Mouse (Mus musculus): ENCODE results near the gene Ash1l. TPM values are rescaled to one million over a fixed set of nuclear protein-coding genes. Genes with fewer than 3 reads are reported as not detected.

The Ash1l gene
- polyA plus RNA-seq, 1 experiment from 2014 or later: 13.6 TPM

- no peaks in the 10 kb centered on the region for H3K4me1 ChIP-seq (ENCODE audit: control insufficient read depth, insufficient read depth, low read length)
- peaks cover 61% of the 10 kb centered on the region for H3K36me3 ChIP-seq (ENCODE audit: control insufficient read depth, insufficient read depth, low read length)
- H3K4me3 ChIP-seq (ENCODE audit: low read depth, low read length): no peak overlapping the region
- WGBS: 78% methylated on average over 2 of the region's 2 CpGs
- H3K9ac ChIP-seq (ENCODE audit: low read length): no peak overlapping the region
- no peaks in the 10 kb centered on the region for H3K9me3 ChIP-seq (replicated peaks; ENCODE audit: control insufficient read depth, low read length)
- H3K27ac ChIP-seq (ENCODE audit: low read depth, low read length): no peak overlapping the region
- 0 out of 2 replicates have a peak, but pooled peaks cover 9% of the 10 kb centered on the region for H3K27me3 ChIP-seq (replicated peaks; ENCODE audit: control insufficient read depth, insufficient read depth, low read length)
- ATAC-seq (no peak), DNase-seq (ENCODE audit: low spot score) (no peak)
- no peak overlapping the region for H3K4me2 ChIP-seq (ENCODE audit: low read length)
Observed at GRCm38 (mm10) chr3:89084133-89084532, 133.7 kb downstream of the Ash1l start.

GRCm38 (mm10) chr3:89084654-89085190, 134.3 kb downstream of the Ash1l start:
- H3K27ac ChIP-seq (ENCODE audit: low read depth, low read length): no peak overlapping the region
- 0 out of 2 replicates have a peak, but pooled peaks cover 6% of the 10 kb centered on the region for H3K4me1 ChIP-seq (ENCODE audit: control insufficient read depth, insufficient read depth, low read length)
- H3K4me2 ChIP-seq (ENCODE audit: low read length): no peak overlapping the region
- 82% methylated on average over 12 of the region's 12 CpGs for WGBS
- DNase-seq (ENCODE audit: low spot score): no peak
- no peak overlapping the region for H3K4me3 ChIP-seq (ENCODE audit: low read depth, low read length)
- H3K36me3 ChIP-seq (ENCODE audit: control insufficient read depth, insufficient read depth, low read length): peaks cover 60% of the 10 kb centered on the region
- H3K27me3 ChIP-seq (replicated peaks; ENCODE audit: control insufficient read depth, insufficient read depth, low read length): 0 out of 2 replicates have a peak, but pooled peaks cover 9% of the 10 kb centered on the region
- no peak overlapping the region for H3K9ac ChIP-seq (ENCODE audit: low read length)
- ATAC-seq: no peak
- H3K9me3 ChIP-seq (replicated peaks; ENCODE audit: control insufficient read depth, low read length): no peaks in the 10 kb centered on the region

- Histone ChIP-seq H3K4me2 (ENCODE audit: low read length) (no peak overlapping the region), H3K4me1 (ENCODE audit: control insufficient read depth, insufficient read depth, low read length) (peaks cover 13% of the 10 kb centered on the region; the same call in 1 of the 2 replicates), H3K4me3 (ENCODE audit: low read depth, low read length) (no peak overlapping the region), H3K36me3 (ENCODE audit: control insufficient read depth, insufficient read depth, low read length) (peaks cover 52% of the 10 kb centered on the region), H3K9me3 (replicated peaks; ENCODE audit: control insufficient read depth, low read length) (no peaks in the 10 kb centered on the region), H3K27ac (ENCODE audit: low read depth, low read length) (no peak overlapping the region), H3K27me3 (replicated peaks; ENCODE audit: control insufficient read depth, insufficient read depth, low read length) (0 out of 2 replicates have a peak, but pooled peaks cover 9% of the 10 kb centered on the region), H3K9ac (ENCODE audit: low read length) (no peak overlapping the region)
- 35% methylated on average over 21 of the region's 21 CpGs for WGBS
- ATAC-seq (no peak), DNase-seq (ENCODE audit: low spot score) (peak; percentile 76)
Observed at GRCm38 (mm10) chr3:89087338-89088110, 137.1 kb downstream of the Ash1l start.

DNA sequence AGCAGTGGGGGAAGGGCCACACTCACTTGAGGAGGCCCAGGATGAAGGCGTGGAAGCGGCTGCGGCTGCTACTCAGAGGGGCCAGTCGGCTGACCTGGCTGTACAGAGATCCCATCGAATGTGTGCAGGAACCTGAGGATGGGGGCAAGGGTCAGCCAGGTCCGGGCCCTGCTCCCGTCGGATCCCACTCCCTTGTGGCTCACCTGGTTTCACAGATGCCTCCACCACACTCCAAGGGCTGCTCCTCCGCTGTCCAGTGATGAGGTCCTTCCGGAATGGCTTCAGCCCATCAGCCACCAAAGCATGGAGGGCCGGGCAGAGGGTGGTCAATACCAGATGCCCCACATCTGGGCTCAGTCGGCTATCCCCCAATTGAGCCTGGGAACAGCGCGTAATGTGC, 138.6 kb downstream of the Ash1l start:
- WGBS: 68% methylated on average over 14 of the region's 14 CpGs

GRCm38 (mm10) chr3:89089882-89090591, 139.6 kb downstream of the Ash1l start:
- H3K4me1 ChIP-seq (ENCODE audit: control insufficient read depth, insufficient read depth, low read length): peaks cover 16% of the 10 kb centered on the region; the same call in 1 of the 2 replicates
- ATAC-seq: peak; percentile 70

More for the DNA sequence above, 138.6 kb downstream of the Ash1l start:
- H3K36me3 ChIP-seq (ENCODE audit: control insufficient read depth, insufficient read depth, low read length): peaks cover 52% of the 10 kb centered on the region
- no peaks in the 10 kb centered on the region for H3K9me3 ChIP-seq (replicated peaks; ENCODE audit: control insufficient read depth, low read length)
- peak overlapping the region; percentile 98 for H3K4me2 ChIP-seq (ENCODE audit: low read length)
- no peak for ATAC-seq
- no peak overlapping the region for H3K4me3 ChIP-seq (ENCODE audit: low read depth, low read length)
- no peak overlapping the region for H3K9ac ChIP-seq (ENCODE audit: low read length)
- 0 out of 2 replicates have a peak, but pooled peaks cover 9% of the 10 kb centered on the region for H3K27me3 ChIP-seq (replicated peaks; ENCODE audit: control insufficient read depth, insufficient read depth, low read length)
- H3K27ac ChIP-seq (ENCODE audit: low read depth, low read length): no peak overlapping the region
- DNase-seq (ENCODE audit: low spot score): no peak
- H3K4me1 ChIP-seq (ENCODE audit: control insufficient read depth, insufficient read depth, low read length): peaks cover 16% of the 10 kb centered on the region; the same call in 1 of the 2 replicates

GRCm38 (mm10) chr3:89090694-89091655, 140.6 kb downstream of the Ash1l start:
- Histone ChIP-seq H3K27ac (ENCODE audit: low read depth, low read length) (peak overlapping the region; percentile 60; the same call in 1 of the 2 replicates), H3K4me1 (ENCODE audit: control insufficient read depth, insufficient read depth, low read length) (peaks cover 16% of the 10 kb centered on the region; the same call in 1 of the 2 replicates), H3K4me3 (ENCODE audit: low read depth, low read length) (peak overlapping the region; percentile 69), H3K36me3 (ENCODE audit: control insufficient read depth, insufficient read depth, low read length) (peaks cover 53% of the 10 kb centered on the region), H3K4me2 (ENCODE audit: low read length) (peak overlapping the region; percentile 98), H3K9ac (ENCODE audit: low read length) (peak overlapping the region; percentile 80), H3K9me3 (replicated peaks; ENCODE audit: control insufficient read depth, low read length) (no peaks in the 10 kb centered on the region), H3K27me3 (replicated peaks; ENCODE audit: control insufficient read depth, insufficient read depth, low read length) (0 out of 2 replicates have a peak, but pooled peaks cover 9% of the 10 kb centered on the region)
- WGBS: under 1% methylated on average over 69 of the region's 74 CpGs
- DNase-seq (ENCODE audit: low spot score): peak; percentile 77
- peak; percentile 54 for ATAC-seq

More at GRCm38 (mm10) chr3:89089882-89090591, 139.6 kb downstream of the Ash1l start:
- DNase-seq (ENCODE audit: low spot score): peak; percentile 87
- peak overlapping the region; percentile 69 for H3K4me3 ChIP-seq (ENCODE audit: low read depth, low read length)
- H3K36me3 ChIP-seq (ENCODE audit: control insufficient read depth, insufficient read depth, low read length): peaks cover 52% of the 10 kb centered on the region
- H3K9me3 ChIP-seq (replicated peaks; ENCODE audit: control insufficient read depth, low read length): no peaks in the 10 kb centered on the region
- peak overlapping the region; percentile 80 for H3K9ac ChIP-seq (ENCODE audit: low read length)
- peak overlapping the region; percentile 98 for H3K4me2 ChIP-seq (ENCODE audit: low read length)
- WGBS: under 1% methylated on average over 40 of the region's 40 CpGs
- H3K27ac ChIP-seq (ENCODE audit: low read depth, low read length): peak overlapping the region; percentile 60; the same call in 1 of the 2 replicates
- 0 out of 2 replicates have a peak, but pooled peaks cover 9% of the 10 kb centered on the region for H3K27me3 ChIP-seq (replicated peaks; ENCODE audit: control insufficient read depth, insufficient read depth, low read length)

DNA sequence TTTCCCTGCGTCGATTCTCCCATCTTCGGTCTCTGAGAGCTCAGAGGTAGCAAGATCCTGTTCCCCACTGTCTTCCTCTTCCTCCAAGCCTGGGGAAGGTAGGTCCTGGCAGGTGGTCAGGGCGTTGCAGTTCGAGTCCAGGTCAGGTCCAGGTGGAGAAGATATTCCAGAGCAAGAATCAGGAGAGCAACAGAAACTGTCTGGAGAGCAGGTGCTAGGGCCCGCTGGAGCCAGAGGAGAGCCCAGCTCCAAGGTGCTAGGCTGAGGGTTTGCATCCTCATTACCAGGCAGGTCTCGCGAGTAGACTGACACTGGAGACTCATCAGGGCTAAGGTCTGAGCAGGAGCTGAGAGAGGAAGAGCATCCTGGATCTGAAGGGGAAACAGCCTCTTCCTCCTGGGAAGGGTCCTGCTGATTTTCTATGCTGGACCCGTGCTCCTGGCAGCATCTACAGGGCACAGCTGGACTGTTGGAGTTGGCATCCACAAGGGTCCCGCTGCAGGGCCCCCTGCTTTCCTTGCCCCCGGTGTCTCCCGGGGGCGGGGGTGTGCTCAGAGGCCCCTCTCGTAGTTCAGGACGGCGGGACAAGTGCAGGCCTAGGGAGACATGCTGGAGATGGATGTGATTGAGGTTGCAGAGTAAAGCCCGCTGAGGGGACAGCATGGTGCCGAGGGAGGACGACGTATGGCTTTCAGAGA, 141.5 kb downstream of the Ash1l start:
- ATAC-seq (no peak), DNase-seq (ENCODE audit: low spot score) (no peak)
- Histone ChIP-seq H3K27ac (ENCODE audit: low read depth, low read length) (no peak overlapping the region; the same call in 1 of the 2 replicates), H3K9ac (ENCODE audit: low read length) (peak overlapping the region; percentile 80), H3K4me2 (ENCODE audit: low read length) (peak overlapping the region; percentile 98), H3K4me1 (ENCODE audit: control insufficient read depth, insufficient read depth, low read length) (peaks cover 16% of the 10 kb centered on the region; the same call in 1 of the 2 replicates), H3K4me3 (ENCODE audit: low read depth, low read length) (peak overlapping the region; percentile 69), H3K36me3 (ENCODE audit: control insufficient read depth, insufficient read depth, low read length) (peaks cover 54% of the 10 kb centered on the region), H3K9me3 (replicated peaks; ENCODE audit: control insufficient read depth, low read length) (no peaks in the 10 kb centered on the region), H3K27me3 (replicated peaks; ENCODE audit: control insufficient read depth, insufficient read depth, low read length) (0 out of 2 replicates have a peak, but pooled peaks cover 9% of the 10 kb centered on the region)
- WGBS: 11% methylated on average over 19 of the region's 20 CpGs
